Mouse (Mus musculus) heart, adult 2 months (tissue): ENCODE measurements at regions not wholly inside any gene's neighbourhood (a gene's known extent, or its start where the extent isn't known, plus 50 kb on each side); places are given as distances from the start of the nearest gene placed in this dataset.

ENCODE experiments used
- DNase-seq, 2 experiments: peaks; one replicate each; pipeline ENCODE4 v3.0.0; 2021
- H3K27ac ChIP-seq: fragments of 200-600 bp; 2 replicates; pipeline ENCODE4 v1.8.1; 2022
- H3K27me3 ChIP-seq: fragments of 200-500 bp; 2 replicates; pipeline ENCODE4 v1.6.1; 2012; ENCODE audit warnings: mild to moderate bottlenecking, low read length, inconsistent platforms, mixed read lengths; ENCODE audit not compliant: control insufficient read depth, insufficient read depth
- H3K36me3 ChIP-seq: fragments of 200-500 bp; 2 replicates; pipeline ENCODE4 v1.6.1; 2012; ENCODE audit warnings: low read length, inconsistent platforms; ENCODE audit not compliant: control insufficient read depth, insufficient read depth
- H3K4me1 ChIP-seq: fragments of 200-500 bp; 2 replicates; pipeline ENCODE4 v1.6.1; 2011; ENCODE audit warnings: low read length; ENCODE audit not compliant: control insufficient read depth, insufficient read depth
- H3K4me3 ChIP-seq: fragments of 200-600 bp; 2 replicates; pipeline ENCODE4 v1.8.1; 2022
- H3K79me2 ChIP-seq: fragments of 200-500 bp; replicated peaks from 2 replicates; pipeline ENCODE4 v1.6.1; 2012; ENCODE audit warnings: mild to moderate bottlenecking, inconsistent platforms, low read length, moderate library complexity, mixed read lengths; ENCODE audit not compliant: control insufficient read depth, insufficient read depth
- H3K9ac ChIP-seq: fragments of 200-500 bp; 2 replicates; pipeline ENCODE4 v1.6.1; 2012; ENCODE audit warnings: low read depth, mild to moderate bottlenecking, control low read depth, inconsistent platforms, low read length, mixed read lengths
- CTCF ChIP-seq: fragments of 200-600 bp; IDR thresholded peaks from 2 replicates; pipeline ENCODE4 v1.8.1; 2022; ENCODE audit warnings: antibody characterized with exemption, mild to moderate bottlenecking, moderate library complexity
- EP300 ChIP-seq: fragments of 200-500 bp; IDR thresholded peaks from 2 replicates; pipeline ENCODE4 v1.6.1; 2011; ENCODE audit warnings: low read depth, low read length, control low read depth; ENCODE audit not compliant: insufficient read depth
- POLR2A ChIP-seq: fragments of 200-500 bp; IDR thresholded peaks from 2 replicates; pipeline ENCODE4 v1.6.1; 2011; ENCODE audit warnings: mild to moderate bottlenecking, low read depth, low read length, control low read depth; ENCODE audit not compliant: insufficient read depth
- WGBS: fragments of 180-500 bp; shearing (Covaris S2); methylation state at CpG from one replicate; pipeline ENCODE4 v1.1.7; 2018; 5-methylcytosine and 5-hydroxymethylcytosine counted together
- intact Hi-C: fragments of 180-260 bp; cut with DNase I; formaldehyde crosslinking; loops from one replicate; pipeline ENCODE4 v1.15.1; 2025
- microRNA-seq, 2 experiments: library from miRNA; unstranded; fragments of <30 nt; microRNA quantifications; one replicate each; pipeline ENCODE4 v1.2.0; 2021

- no peaks in the 10 kb centered on the region for H3K4me1 ChIP-seq
- no peaks in the 10 kb centered on the region for H3K79me2 ChIP-seq
- H3K4me3 ChIP-seq = no peak overlapping the region
- intact Hi-C loops = no loop called here
- H3K36me3 ChIP-seq = no peaks in the 10 kb centered on the region
- no peak overlapping the region for H3K9ac ChIP-seq
- no peak overlapping the region for H3K27ac ChIP-seq
- no peaks in the 10 kb centered on the region for H3K27me3 ChIP-seq
- TF ChIP-seq CTCF (no peak), EP300 (no peak), POLR2A (no peak)
- no peak for DNase-seq
- 55% methylated on average over 3 of the region's 3 CpGs for WGBS
These were observed 349.0 kb upstream of the Slc8a1 start for GRCm38 (mm10) chr17:82087141-82087540.

DNA sequence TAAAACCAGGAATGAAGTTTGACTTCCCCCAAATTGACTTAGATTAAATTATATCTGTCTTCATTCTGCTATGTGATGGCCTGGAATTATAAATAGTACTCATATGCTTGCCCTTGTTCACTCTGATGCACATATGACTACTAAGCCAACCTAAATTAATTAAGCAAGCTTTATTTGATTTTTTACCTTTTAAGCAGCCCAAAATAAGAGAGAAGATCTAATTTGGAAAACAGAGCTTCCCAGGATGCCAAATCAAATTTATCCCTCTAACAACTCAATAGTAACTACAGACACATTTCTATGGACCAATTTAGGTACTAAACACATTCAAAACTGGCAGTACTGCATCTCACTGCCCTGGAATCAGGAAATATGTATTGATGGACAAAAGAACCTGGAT is 342.1 kb upstream of the Slc8a1 start:
- TF ChIP-seq CTCF (no peak), POLR2A (no peak)
- H3K9ac ChIP-seq = no peak overlapping the region
- DNase-seq = no peak
- intact Hi-C loops = no loop called here
- H3K4me1 ChIP-seq = no peaks in the 10 kb centered on the region
- H3K36me3 ChIP-seq = no peaks in the 10 kb centered on the region
- H3K4me3 ChIP-seq = no peak overlapping the region
- no peaks in the 10 kb centered on the region for H3K79me2 ChIP-seq
- H3K27me3 ChIP-seq = no peaks in the 10 kb centered on the region
- H3K27ac ChIP-seq = no peak overlapping the region

Small RNAs in the stretch of these regions (microRNA-seq; reads per million reads assigned to microRNA genes)
- gene Gm23400 (0 reads per million in 2 experiments), gene Gm27359 (0 reads per million in 2 experiments)
